Mouse (Mus musculus) spleen, adult 12 weeks (tissue): ENCODE results near the gene Mcm6.
"Not testable (repeated sequence)": the region's sequence is repeated elsewhere in the genome, so short reads cannot be mapped to it uniquely, and the experiment has no call there.

Experiments used
- DNase-seq: peaks from one replicate; pipeline ENCODE4 v3.0.0; 2022; ENCODE audit warnings: low spot score

Mcm6 gene

DNA sequence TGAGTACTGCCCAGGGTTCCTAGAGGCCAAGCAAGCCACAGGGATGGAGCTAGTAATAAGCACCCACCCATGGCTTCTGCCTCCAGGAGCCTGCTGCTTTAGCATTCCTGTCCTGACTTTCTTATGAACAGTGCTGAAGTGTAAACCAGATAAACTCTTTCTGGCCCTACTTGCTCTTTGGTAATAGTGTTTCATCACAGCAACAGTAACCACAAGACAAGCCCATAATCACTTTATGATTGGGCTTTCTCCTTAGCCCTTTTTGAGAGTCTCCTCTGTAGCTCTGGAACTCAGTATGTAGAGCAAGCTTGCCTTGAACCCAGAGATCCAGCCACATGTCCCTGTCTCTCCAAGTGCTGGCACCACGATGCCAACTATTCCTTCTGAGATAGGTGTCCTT, 29.2 kb downstream of the Mcm6 start:
- DNase-seq = no peak

DNA sequence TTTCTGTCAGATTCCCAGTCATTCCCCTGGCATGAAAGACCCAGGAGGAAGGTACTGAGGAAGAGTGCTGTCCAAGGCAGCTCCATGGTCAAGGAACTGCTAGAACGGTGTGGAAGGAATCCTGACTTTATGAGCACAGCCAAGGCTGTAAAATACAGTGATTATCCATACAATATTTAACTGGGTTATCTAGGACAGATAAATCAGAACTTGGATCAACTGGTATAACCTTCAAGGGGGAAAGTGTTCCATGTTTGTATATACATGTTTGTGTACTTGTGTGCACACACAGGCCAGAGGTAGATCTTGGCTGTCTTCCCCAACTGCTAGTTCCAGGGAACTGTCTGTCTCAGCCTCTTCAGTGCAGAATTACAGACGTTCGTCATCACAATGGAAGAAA, 31.2 kb downstream of the Mcm6 start, which contains the start of gene Lct:
Gene Lct (minus strand): TSS at position 101 of the 400 bp plus-strand sequence.
- DNase-seq = no peak

DNA sequence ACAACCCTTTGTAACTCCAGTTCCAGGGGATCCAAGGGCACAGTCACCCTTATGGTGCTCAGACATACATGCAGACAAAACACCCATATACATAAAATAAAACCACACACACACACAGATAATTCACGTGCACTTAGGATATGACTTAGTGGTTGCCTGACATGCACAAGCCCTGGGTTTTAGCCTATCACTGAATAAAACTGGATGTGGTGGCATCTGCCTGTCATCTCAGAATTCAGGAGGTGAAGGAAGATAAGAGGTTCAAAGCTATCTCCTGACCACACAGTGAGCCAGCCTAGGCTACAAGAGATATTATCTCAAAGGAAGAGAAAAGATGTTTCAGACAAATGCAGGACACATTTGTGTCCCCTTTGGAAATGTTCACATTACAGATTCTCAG, 32.3 kb downstream of the Mcm6 start:
- DNase-seq = no peak

DNA sequence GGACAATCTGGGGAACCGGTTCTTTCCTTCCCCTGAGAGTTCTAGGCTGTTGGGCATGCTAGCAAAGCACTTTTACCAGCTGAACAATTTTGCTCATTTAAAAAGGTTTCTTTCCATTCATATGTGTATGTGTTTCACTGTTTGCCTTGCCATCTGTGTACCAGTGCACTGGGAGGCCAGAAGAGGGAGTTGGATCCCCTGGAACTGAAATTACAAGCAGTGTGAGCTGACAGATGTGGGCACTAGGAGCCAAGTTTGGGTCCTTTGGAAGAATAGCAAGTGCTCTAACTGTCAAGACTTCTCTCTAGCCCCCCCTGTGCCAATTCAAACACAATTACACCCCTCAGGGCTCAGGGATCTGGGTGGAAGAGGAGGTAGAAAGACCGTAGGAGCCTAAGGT, 34.7 kb downstream of the Mcm6 start:
- DNase-seq = no peak

DNA sequence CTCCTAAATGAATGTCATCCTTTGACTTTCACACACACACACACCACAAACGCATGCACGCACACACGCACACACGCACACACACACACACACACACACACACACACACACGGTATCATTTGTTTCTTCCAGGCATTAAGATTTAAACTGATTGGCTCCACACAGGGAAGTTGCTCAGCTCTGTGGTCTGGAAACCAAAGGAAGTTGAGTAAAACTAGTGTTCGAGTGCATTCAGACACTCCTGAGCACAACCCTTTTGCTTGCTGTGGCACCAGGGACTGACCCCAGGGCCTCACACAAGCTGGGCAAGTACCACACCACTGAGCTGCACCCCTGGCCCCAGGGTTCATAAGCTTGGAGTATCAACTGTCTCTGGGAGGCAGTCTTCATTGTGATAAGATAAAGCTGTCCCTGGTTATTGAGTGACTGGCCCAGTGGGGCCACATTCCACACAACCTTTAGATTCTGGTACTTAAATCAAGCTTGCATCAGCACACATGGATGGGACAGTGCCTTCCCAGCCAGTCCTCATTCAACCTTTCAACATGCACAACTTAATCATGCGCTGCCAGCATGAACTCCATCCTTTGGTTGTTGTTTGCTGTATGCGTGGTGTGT, 36.3 kb downstream of the Mcm6 start:
- no peak for DNase-seq

DNA sequence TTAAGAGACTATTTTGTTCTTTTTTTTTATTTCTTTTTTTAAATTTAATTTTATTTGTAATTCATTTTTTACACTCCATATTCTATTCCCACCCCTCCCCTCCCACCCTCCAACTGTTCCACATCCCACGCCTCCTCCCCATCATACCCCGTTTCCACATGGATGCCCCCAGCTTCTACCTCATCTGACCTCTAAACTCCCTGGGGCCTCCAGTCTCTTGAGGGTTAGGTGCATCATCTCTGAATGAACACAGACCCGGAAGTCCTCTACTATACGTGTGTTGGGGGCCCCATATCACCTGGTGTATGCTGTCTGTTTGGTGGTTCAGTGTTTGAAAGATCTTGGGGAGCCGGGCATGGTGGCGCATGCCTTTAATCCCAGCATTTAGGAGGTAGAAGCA, 40.2 kb downstream of the Mcm6 start:
- DNase-seq = not testable (repeated sequence)

DNA sequence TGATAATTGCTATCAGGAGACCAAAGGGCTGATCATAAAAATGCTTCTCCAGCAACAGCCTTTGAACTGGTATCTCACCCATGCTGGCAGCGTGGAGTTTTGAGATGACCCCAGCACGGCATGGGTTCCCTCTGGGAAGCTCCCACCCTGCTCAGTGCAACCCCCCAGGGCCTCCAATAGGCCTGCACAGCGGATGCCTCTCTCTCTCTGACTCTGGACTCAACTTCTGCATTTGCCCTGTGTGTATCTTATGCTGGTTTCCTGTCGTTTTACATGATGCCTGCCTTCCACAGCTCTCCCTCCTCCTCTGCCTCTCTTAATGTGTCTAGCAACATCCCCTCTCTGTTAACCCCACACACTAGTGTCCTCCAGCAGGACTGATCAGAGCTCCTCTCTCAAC, 44.8 kb downstream of the Mcm6 start:
- DNase-seq = no peak

DNA sequence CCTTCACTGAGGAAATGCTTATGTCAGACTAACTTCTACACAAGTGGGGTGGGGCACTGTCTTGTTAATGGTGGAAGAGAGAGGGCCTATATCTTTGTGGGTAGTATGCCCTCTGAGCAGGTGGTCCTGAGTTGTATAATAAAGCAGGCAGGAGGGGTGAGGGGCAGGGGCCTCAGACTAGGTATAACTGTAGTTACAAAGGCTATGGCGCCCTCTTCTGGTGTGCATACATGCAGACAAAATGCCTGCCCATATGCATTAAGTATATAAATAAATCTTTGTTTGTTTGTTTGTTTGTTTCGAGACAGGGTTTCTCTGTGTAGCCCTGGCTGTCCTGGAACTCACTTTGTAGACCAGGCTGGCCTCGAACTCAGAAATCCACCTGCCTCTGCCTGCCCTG, 50.4 kb downstream of the Mcm6 start:
- DNase-seq = no peak

DNA sequence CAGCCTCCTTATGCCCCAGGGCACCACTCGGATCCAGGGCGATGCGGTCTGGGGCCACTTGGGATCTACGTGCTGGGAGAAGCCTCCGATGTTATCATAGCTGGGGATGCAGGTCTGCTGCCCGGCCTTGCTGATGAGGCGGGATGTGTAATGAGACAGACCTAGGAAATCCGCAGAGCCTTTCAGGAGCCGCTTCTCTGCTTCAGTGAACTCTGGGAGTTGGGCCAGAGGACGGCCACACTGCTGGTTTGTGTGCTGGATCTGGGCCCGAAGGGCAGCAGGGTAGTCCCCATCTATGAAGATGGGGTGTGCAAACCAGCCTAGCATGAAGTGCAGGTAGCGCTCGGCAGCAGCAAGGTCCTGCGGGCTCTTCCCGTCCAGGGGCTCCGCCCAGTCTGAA, 55.6 kb downstream of the Mcm6 start:
- DNase-seq = no peak

DNA sequence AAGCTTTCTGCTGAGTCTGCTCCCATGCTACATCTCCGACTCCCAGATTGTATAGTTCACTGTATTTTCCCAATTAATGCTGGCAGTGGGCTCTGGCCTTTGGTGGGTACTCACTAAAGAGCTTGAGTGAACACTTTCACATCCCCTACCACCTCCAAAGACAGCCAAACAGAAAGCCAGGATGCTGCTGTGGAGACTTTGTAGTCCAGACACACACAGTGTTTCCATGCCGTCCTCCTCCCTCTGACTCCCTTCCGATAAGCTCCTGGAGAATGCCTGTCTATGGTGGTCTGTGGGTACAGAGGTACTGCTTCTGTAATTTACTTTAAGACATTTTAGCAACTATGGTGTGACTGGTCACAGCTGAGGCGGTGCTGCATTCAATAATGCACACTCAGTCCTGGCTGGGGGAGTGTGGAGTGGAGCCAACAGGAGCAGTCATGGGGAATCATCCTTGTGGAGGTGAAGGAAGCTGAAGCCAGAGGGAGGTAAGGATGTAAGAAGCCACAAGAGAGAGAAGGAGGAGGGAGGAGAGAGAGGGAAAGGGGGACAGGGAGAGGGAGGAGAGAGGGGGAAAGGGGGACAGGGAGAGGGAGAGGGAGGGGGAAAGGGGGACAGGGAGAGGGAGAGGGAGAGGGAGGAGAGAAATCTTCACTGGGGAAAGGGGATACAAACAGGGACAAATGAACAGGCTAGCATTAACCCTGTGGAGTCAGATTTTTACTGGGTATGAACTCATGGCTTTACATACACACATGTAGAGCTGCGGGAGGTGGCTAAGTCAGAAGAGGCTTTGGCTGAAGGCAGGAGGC, 63.5 kb downstream of the Mcm6 start:
- no peak for DNase-seq

DNA sequence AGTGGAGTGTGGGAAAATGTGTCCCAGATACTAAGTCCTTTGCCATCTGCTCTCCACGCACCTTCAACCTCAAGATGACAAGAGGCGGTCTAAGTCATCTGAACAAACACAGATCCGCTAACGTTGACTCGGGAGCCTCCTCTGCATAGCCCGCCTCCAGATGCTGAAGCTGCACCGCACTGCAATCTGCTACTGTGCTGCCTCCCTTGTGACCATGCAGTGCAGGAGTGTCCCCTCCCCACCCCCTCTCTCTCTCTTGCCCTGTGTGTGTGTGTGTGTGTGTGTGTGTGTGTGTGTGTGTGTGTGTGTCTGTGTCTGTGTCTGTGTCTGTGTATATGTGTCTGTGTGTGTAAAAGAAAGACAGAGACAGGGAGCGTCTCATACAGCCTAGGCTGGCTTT, 64.2 kb downstream of the Mcm6 start:
- no peak for DNase-seq

DNA sequence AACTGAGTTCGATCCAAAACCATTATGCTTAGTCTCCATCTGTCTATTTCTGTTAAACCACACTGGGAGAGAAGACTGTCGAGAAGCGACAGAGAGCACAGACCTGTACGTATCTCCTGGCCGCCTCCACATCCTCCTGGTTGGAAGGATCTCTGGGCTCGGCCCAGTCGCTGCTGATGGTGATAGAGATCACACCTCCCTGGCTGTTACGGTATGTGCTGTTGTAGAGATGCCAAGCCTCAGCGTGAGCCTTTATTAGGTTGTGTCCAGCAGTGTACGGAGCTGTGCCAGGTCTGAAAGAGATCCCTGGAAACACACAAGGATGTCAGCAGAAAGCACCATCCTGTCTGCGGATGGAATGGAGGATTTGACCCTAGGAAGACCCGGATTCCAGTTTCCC, 65.9 kb downstream of the Mcm6 start:
- no peak for DNase-seq

DNA sequence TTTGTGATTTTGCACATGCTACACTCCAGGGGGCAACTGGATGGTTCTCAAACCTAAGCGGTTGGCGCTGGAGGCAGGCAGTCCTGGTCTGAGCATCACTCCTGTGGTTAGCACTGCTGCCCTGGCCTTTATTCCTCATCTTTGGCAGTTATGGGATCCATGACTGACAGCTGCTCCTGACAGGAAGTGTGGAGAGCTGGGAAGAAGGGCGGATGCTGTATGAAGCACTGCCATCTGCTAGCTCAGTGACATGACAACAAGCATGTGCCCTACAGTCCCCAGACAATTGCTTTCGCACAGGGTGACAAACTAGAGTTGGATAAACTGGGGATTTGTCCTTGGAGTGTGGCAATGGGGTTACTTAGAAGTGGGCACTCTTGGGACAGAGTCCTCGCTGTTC, 69.2 kb downstream of the Mcm6 start:
- DNase-seq = no peak

DNA sequence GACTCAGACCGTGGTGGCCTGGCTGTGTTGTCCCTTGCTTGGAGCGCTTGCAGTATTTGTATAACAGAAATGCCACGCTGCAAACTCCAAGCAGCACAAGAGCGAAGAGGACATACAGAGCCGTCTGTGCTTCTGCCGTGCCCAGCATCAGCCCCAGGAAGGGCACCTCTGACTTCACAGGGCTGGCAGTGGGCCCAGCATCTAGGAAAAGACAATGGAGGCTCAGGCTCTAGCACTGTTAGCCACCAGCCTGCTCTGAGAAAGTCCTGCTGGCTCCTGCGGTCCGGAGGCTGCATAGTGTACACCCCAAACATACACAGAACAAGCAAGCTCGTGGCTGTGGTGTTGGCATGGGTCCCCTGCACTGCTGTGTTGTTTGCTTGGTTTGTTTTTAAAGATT, 74.3 kb downstream of the Mcm6 start:
- no peak for DNase-seq

DNA sequence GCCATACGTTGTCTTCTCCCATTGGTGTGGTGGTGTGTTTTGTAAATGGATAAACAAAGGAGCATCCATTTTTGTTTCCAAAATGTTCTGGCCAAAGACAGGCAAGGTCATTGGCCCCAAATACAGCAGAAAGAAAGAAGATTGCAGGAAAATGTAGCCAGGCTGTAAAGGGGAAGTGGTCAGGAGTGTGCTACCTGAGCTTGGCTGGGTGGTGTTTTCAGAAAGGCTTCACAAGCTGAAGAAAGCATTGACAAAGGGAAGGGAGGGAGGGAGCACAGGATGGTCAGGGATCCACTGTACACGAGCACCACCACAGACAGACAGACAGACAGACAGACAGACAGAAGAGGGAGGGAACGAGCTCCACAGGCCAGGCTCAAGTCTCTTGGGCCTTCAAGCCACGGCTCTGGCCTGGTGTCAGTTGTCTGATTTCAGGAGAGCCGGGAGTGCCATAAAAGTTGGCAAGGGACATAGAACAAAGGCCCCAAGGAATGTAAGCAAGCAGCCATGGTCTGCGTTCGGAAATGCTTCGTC, 75.2 kb downstream of the Mcm6 start:
- DNase-seq = no peak

DNA sequence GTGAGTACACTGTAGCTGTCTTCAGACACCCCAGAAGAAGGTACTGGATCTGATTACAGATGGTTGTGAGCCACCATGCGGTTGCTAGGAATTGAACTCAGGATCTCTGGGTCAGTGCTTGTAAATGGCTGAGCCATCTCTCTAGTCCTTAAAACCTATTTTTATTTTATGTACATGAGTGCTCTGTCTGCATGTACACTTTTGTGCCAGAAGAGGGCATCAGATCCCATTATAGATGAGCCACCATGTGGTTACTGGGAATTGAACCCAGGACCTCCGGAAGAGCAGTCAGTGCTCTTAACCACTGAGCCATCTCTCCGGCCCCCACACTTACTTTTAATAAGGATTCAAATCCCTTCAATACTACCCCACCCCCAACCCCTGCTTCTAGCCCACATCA, 76.5 kb downstream of the Mcm6 start:
- no peak for DNase-seq

DNA sequence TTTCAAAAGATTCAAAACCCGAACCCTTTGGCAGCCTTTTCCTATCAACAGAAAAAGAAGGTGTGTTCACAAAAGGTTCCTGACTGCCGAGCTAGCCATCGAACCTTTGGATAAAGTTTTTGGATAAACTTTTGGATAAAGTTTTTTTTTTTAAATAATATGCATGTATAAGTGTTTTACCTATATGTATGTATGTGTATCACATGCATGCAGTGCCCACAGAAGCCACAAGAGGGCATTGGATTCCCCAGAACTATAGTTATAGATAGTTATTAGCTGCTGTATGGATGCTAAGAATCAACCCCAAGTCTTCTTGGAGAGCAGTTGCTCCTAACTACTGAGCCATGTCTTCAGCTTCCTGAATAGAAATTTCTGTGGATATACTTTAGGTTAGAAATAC, 77.7 kb downstream of the Mcm6 start:
- no peak for DNase-seq
